ENCODE assay signal across 28 mouse cellular contexts in the genomic region with DNA sequence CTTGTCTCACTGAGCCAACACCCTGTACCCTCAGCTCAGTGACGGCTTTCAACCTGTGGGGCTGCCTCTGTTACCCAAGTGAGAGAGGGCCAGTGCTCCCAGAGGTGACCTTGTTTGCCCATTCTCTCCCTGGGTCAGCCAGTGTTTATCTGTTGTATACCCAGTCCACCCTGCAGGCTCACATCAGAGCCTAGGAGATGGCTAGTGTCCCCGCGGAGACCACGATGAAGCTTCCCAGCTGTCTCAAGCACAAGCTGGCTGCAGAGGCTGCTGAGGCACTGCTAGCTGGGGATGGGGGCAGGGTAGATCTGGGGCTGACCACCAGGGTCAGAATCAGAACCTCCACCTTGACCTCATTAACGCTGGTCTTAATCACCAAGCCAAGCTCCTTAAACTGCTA. TPM values are rescaled to one million over a fixed set of nuclear protein-coding genes. Genes with fewer than 3 reads are reported as not detected.
DNase-seq lines count a peak whose midpoint lies in the region; ATAC-seq and TF ChIP-seq lines count a peak whose summit lies in the region.
"Had no signal": no experiment of that assay in that cellular context is flagged by ENCODE, and none has a peak within 500 bp of the region (broad histone marks: within the 10 kb centered on the region; RNA-seq: fewer than 3 reads in every experiment).

No protein-coding gene starts in this region.

- DNase-seq in forebrain, embryonic 10.5 days (ENCODE audit: extremely low spot score, low spot score), result no peak
- DNase-seq in hindbrain, embryonic 10.5 days (ENCODE audit: low spot score), result no peak
- peak; percentile 57 for DNase-seq in lung, embryonic 14.5 days
- no peak for DNase-seq in lung, postnatal 25 days (ENCODE audit: low spot score)
- DNase-seq in spleen, adult 18-20 months, result no peak
- DNase-seq: adrenal gland, adult 8-10 months; cerebellum, adult 11-12 months; cerebellum, postnatal 10 days; gastrocnemius, postnatal 36 days; layer of hippocampus, adult 9-11 months; liver; right cerebral cortex, postnatal 25 days; thymus, postnatal 14 days had no signal

- peak overlapping the region; percentile 56; the same call in 1 of the 2 replicates for H3K27ac ChIP-seq in forebrain, embryonic 10.5 days
- no peak overlapping the region for H3K27ac ChIP-seq in forebrain, embryonic 13.5 days
- H3K27ac ChIP-seq in hindbrain, embryonic 10.5 days, result peak overlapping the region; percentile 67
- H3K27ac ChIP-seq in hindbrain, embryonic 13.5 days, result no peak overlapping the region
- no peak overlapping the region for H3K27ac ChIP-seq in lung, embryonic 14.5 days (ENCODE audit: low read depth)
- no peak overlapping the region for H3K27ac ChIP-seq in limb, embryonic 12.5 days
- H3K27ac ChIP-seq: embryonic facial prominence, embryonic 12.5 days; forebrain, embryonic 12.5 days; heart, embryonic 15.5 days; hindbrain, postnatal 0 days; liver, embryonic 15.5 days; macrophage had no signal

- no peaks in the 10 kb centered on the region for H3K27me3 ChIP-seq in forebrain, embryonic 10.5 days (ENCODE audit: poor library complexity, severe bottlenecking)
- H3K27me3 ChIP-seq in forebrain, embryonic 13.5 days, result no peaks in the 10 kb centered on the region
- no peaks in the 10 kb centered on the region for H3K27me3 ChIP-seq in hindbrain, embryonic 10.5 days (ENCODE audit: insufficient read depth, poor library complexity, severe bottlenecking)
- H3K27me3 ChIP-seq in hindbrain, embryonic 13.5 days, result no peaks in the 10 kb centered on the region
- no peaks in the 10 kb centered on the region for H3K27me3 ChIP-seq in lung, embryonic 14.5 days (ENCODE audit: insufficient read depth, low read length)
- no peaks in the 10 kb centered on the region for H3K27me3 ChIP-seq in limb, embryonic 12.5 days
- H3K27me3 ChIP-seq: embryonic facial prominence, embryonic 12.5 days; forebrain, embryonic 12.5 days; heart, embryonic 15.5 days; liver, embryonic 15.5 days had no signal

- ATAC-seq in forebrain, embryonic 13.5 days, result no peak
- ATAC-seq in hindbrain, embryonic 13.5 days (ENCODE audit: low FRiP score), result no peak
- peak; percentile 59; the same call in 1 of the 2 replicates for ATAC-seq in lung, embryonic 14.5 days (ENCODE audit: insufficient read depth)
- no peak for ATAC-seq in limb, embryonic 12.5 days (ENCODE audit: insufficient number of reproducible peaks, insufficient read depth, low FRiP score, low TSS enrichment, low read depth)
- ATAC-seq: activated CD4-positive, CD25-positive, alpha-beta regulatory T cell, adult 4 months; hindbrain, postnatal 0 days; intestine, embryonic 16.5 days had no signal

- no peak for TF ChIP-seq CTCF in lung, embryonic 14.5 days (IDR thresholded peaks at IDR 0.05; ENCODE audit: low read depth)

- H3K9ac ChIP-seq in forebrain, embryonic 13.5 days, result no peak overlapping the region
- no peak overlapping the region for H3K9ac ChIP-seq in hindbrain, embryonic 13.5 days
- no peak overlapping the region for H3K9ac ChIP-seq in lung, embryonic 14.5 days
- 0 out of 2 replicates have a peak overlapping the region, but pooled peaks have one; percentile 13 for H3K9ac ChIP-seq in limb, embryonic 12.5 days (replicated peaks)
- H3K9ac ChIP-seq: embryonic facial prominence, embryonic 12.5 days; forebrain, embryonic 12.5 days; heart, embryonic 15.5 days; liver, embryonic 15.5 days had no signal

- no peaks in the 10 kb centered on the region for H3K36me3 ChIP-seq in forebrain, embryonic 10.5 days (replicated peaks)
- H3K36me3 ChIP-seq in forebrain, embryonic 13.5 days (ENCODE audit: poor library complexity, severe bottlenecking), result no peaks in the 10 kb centered on the region
- H3K36me3 ChIP-seq in hindbrain, embryonic 10.5 days, result no peaks in the 10 kb centered on the region
- H3K36me3 ChIP-seq in hindbrain, embryonic 13.5 days, result no peaks in the 10 kb centered on the region
- H3K36me3 ChIP-seq in lung, embryonic 14.5 days (ENCODE audit: insufficient read depth), result no peaks in the 10 kb centered on the region
- H3K36me3 ChIP-seq in limb, embryonic 12.5 days, result no peaks in the 10 kb centered on the region
- H3K36me3 ChIP-seq: embryonic facial prominence, embryonic 12.5 days; forebrain, embryonic 12.5 days; heart, embryonic 15.5 days; liver, embryonic 15.5 days had no signal

- H3K9me3 ChIP-seq in forebrain, embryonic 10.5 days, result no peaks in the 10 kb centered on the region
- no peaks in the 10 kb centered on the region for H3K9me3 ChIP-seq in forebrain, embryonic 13.5 days (replicated peaks)
- H3K9me3 ChIP-seq in hindbrain, embryonic 10.5 days, result no peaks in the 10 kb centered on the region
- no peaks in the 10 kb centered on the region for H3K9me3 ChIP-seq in hindbrain, embryonic 13.5 days
- no peaks in the 10 kb centered on the region for H3K9me3 ChIP-seq in lung, embryonic 14.5 days (ENCODE audit: low read depth, low read length)
- H3K9me3 ChIP-seq in limb, embryonic 12.5 days, result no peaks in the 10 kb centered on the region
- H3K9me3 ChIP-seq: embryonic facial prominence, embryonic 12.5 days; forebrain, embryonic 12.5 days; heart, embryonic 15.5 days; liver, embryonic 15.5 days had no signal

- peaks cover 52% of the 10 kb centered on the region for H3K4me1 ChIP-seq in forebrain, embryonic 10.5 days
- H3K4me1 ChIP-seq in forebrain, embryonic 13.5 days, result peaks cover 42% of the 10 kb centered on the region
- H3K4me1 ChIP-seq in hindbrain, embryonic 10.5 days (replicated peaks), result peaks cover 36% of the 10 kb centered on the region
- peaks cover 27% of the 10 kb centered on the region for H3K4me1 ChIP-seq in hindbrain, embryonic 13.5 days (replicated peaks)
- H3K4me1 ChIP-seq in lung, embryonic 14.5 days (ENCODE audit: insufficient read depth), result peaks cover 4% of the 10 kb centered on the region
- peaks cover 22% of the 10 kb centered on the region for H3K4me1 ChIP-seq in limb, embryonic 12.5 days (replicated peaks)
- H3K4me1 ChIP-seq: liver, embryonic 15.5 days had no signal

- H3K4me2 ChIP-seq in forebrain, embryonic 13.5 days, result no peak overlapping the region
- no peak overlapping the region for H3K4me2 ChIP-seq in hindbrain, embryonic 13.5 days
- H3K4me2 ChIP-seq in lung, embryonic 14.5 days, result no peak overlapping the region
- H3K4me2 ChIP-seq in limb, embryonic 12.5 days, result no peak overlapping the region
- H3K4me2 ChIP-seq: embryonic facial prominence, embryonic 12.5 days; forebrain, embryonic 12.5 days; heart, embryonic 15.5 days; liver, embryonic 15.5 days; midbrain, embryonic 11.5 days had no signal

- WGBS in forebrain, embryonic 10.5 days, result 69% methylated on average over 5 of the region's 5 CpGs
- 78% methylated on average over 5 of the region's 5 CpGs for WGBS in forebrain, embryonic 13.5 days
- WGBS in hindbrain, embryonic 10.5 days, result 59% methylated on average over 5 of the region's 5 CpGs
- WGBS in hindbrain, embryonic 13.5 days, result 74% methylated on average over 5 of the region's 5 CpGs
- WGBS in lung, embryonic 14.5 days, result 28% methylated on average over 5 of the region's 5 CpGs
- WGBS in limb, embryonic 12.5 days, result 44% methylated on average over 5 of the region's 5 CpGs

- H3K4me3 ChIP-seq in forebrain, embryonic 10.5 days, result no peak overlapping the region
- H3K4me3 ChIP-seq in forebrain, embryonic 13.5 days, result no peak overlapping the region
- no peak overlapping the region for H3K4me3 ChIP-seq in hindbrain, embryonic 10.5 days
- no peak overlapping the region for H3K4me3 ChIP-seq in hindbrain, embryonic 13.5 days
- H3K4me3 ChIP-seq in lung, embryonic 14.5 days (ENCODE audit: low read depth, low read length), result no peak overlapping the region
- no peak overlapping the region for H3K4me3 ChIP-seq in limb, embryonic 12.5 days (replicated peaks)
- H3K4me3 ChIP-seq: embryonic facial prominence, embryonic 12.5 days; forebrain, embryonic 12.5 days; heart, embryonic 15.5 days; liver, embryonic 15.5 days had no signal

RNA-seq across cellular contexts. Expression of a gene that starts 1.5 kb away (rescaled TPM):
- polyA plus RNA-seq in forebrain, embryonic 10.5 days (2016; fragmentation: Nextera tagmentation; extraction: Ambion mirVana), result 0.06 and 0.10 TPM in 2 replicates
- 0.10 and 0.17 TPM in 2 replicates for polyA plus RNA-seq in forebrain, embryonic 13.5 days (2015; fragmentation: Nextera tagmentation; extraction: Ambion mirVana)
- 0.20 and 0.37 TPM in 2 replicates for polyA plus RNA-seq in hindbrain, embryonic 10.5 days (2016; fragmentation: Nextera tagmentation; extraction: Ambion mirVana)
- 0.21 and 0.58 TPM in 2 replicates for polyA plus RNA-seq in hindbrain, embryonic 13.5 days (2015; fragmentation: Nextera tagmentation; extraction: Ambion mirVana)
- 0.09 and 0.18 TPM in 2 replicates for polyA plus RNA-seq in lung, embryonic 14.5 days (2014; fragmentation: Nextera tagmentation; extraction: Ambion mirVana)
- 0.28 and 0.38 TPM in 2 replicates for polyA plus RNA-seq in limb, embryonic 12.5 days (2016; fragmentation: Nextera tagmentation; extraction: Ambion mirVana)
- polyA plus RNA-seq: activated CD4-positive, CD25-positive, alpha-beta regulatory T cell, adult 4 months; heart, embryonic 15.5 days; liver, embryonic 15.5 days; macrophage; midbrain, embryonic 11.5 days had no signal

RNA-seq across cellular contexts. Expression of a gene that starts 14.7 kb away (rescaled TPM):
- polyA plus RNA-seq in forebrain, embryonic 10.5 days (2016; fragmentation: Nextera tagmentation; extraction: Ambion mirVana), result not detected in 2 replicates
- not detected in 2 replicates for polyA plus RNA-seq in forebrain, embryonic 13.5 days (2015; fragmentation: Nextera tagmentation; extraction: Ambion mirVana)
- not detected in 2 replicates for polyA plus RNA-seq in hindbrain, embryonic 10.5 days (2016; fragmentation: Nextera tagmentation; extraction: Ambion mirVana)
- polyA plus RNA-seq in hindbrain, embryonic 13.5 days (2015; fragmentation: Nextera tagmentation; extraction: Ambion mirVana), result not detected in 2 replicates
- not detected in 2 replicates for polyA plus RNA-seq in lung, embryonic 14.5 days (2014; fragmentation: Nextera tagmentation; extraction: Ambion mirVana)
- polyA plus RNA-seq in limb, embryonic 12.5 days (2016; fragmentation: Nextera tagmentation; extraction: Ambion mirVana), result not detected in 2 replicates
- polyA plus RNA-seq: embryonic facial prominence, embryonic 12.5 days; forebrain, embryonic 12.5 days; heart, embryonic 15.5 days; hindbrain, postnatal 0 days; intestine, embryonic 16.5 days; large intestine, adult 2 months; liver, embryonic 15.5 days; macrophage; midbrain, embryonic 11.5 days; spleen, adult 2 months; testis, adult 2 months had no signal

Comparison
In these comparisons a context has a peak if more than half of its experiments do, and no peak if none do; other contexts are left out.
1. H3K27ac ChIP-seq: peak in forebrain, embryonic 10.5 days (single experiment) and hindbrain, embryonic 10.5 days (single experiment); none in forebrain, embryonic 13.5 days (single experiment), hindbrain, embryonic 13.5 days (single experiment), lung, embryonic 14.5 days (single experiment) and limb, embryonic 12.5 days (single experiment).